Mouse (Mus musculus) B cell, adult 2 months (primary cell): ENCODE data around the gene Olfr854.

Experiments
- DNase-seq, 2 experiments: peaks; one replicate each; pipeline ENCODE4 v3.0.0; 2022

Olfr854 gene

DNA sequence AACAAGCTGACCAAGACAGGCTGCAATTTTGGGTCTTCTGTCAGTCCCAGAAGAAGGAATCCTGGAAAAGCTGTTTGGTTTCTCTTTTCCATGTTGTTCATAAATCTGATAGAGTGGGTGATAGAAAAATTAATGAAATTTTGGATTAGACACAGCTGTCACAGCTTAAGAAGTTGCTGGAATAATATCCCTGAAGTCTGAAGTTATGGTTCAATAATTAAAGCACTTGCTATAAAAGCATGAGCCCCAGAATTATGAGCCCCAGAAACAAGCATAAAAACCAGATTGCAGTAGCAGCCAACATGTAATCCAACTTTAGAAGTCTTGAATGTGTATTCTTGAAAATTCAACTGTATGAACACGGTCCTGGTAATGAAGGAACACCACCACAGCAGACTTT lies at the start of gene Olfr854:
Olfr854 (minus strand) TSS at position 101 of the 400 bp plus-strand sequence.
- DNase-seq: no peak

DNA sequence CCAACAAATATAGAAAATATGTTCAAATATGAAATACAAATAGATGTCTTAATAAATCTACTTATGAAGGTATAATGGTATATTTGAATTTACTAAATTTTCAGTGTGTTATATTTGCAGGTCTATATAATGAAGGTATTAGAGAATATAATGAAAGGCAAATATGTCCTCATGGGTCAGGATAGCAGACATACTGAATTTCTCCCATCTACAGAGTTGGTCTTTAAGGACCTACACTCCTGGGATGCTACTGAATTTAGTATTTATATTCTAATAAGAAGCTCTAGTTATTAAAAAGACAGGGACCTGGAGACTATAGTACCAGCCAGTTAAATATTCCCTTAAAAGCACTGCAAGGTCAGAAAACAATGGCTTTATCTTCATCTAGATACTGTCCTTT lies 15.1 kb upstream of the Olfr854 start, which contains the start of gene Olfr855:
Olfr855 (plus strand) TSS at position 301 of the 400 bp plus-strand sequence.
- no peak for DNase-seq

DNA sequence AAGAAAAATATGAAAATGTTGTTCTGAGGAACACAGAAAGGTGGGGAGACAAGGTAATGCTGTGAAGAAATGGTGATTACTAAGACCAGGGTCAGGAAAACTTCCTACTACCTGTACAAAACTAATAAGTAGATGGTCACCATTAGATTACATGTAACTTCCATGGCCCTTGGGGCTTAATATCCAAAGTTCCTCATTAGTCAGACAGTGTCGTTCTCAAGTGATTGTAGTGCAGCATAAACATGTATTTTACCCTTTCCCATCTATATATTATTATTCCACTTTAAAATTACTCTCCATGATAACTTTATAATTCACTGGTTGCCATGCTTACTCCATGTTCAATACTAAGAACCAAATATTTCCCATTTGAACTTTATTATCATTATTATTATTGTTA lies 26.2 kb downstream of the Olfr854 start, which contains the start of gene Olfr853:
Olfr853 (minus strand) TSS at position 101 of the 400 bp plus-strand sequence.
- no peak for DNase-seq
